11 mouse cellular contexts compared by ENCODE assay signal in genomic region chr5:31451336-31451735, GRCm38 (mm10). TPM values are rescaled to one million over a fixed set of nuclear protein-coding genes. Genes with fewer than 3 reads are reported as not detected.
DNase-seq lines count a peak whose midpoint lies in the region; ATAC-seq and TF ChIP-seq lines count a peak whose summit lies in the region.
"Had no signal": no experiment of that assay in that cellular context is flagged by ENCODE, and none has a peak within 500 bp of the region (broad histone marks: within the 10 kb centered on the region; RNA-seq: fewer than 3 reads in every experiment).

No protein-coding gene starts in this region.

- no peak overlapping the region for H3K9ac ChIP-seq in heart, postnatal 0 days (replicated peaks; ENCODE audit: low read depth, low read length)
- no peak overlapping the region for H3K9ac ChIP-seq in lung, postnatal 0 days (replicated peaks; ENCODE audit: low read depth)
- no peak overlapping the region for H3K9ac ChIP-seq in forebrain, embryonic 12.5 days

- H3K4me1 ChIP-seq in heart, postnatal 0 days (ENCODE audit: control insufficient read depth, insufficient read depth): peaks cover 12% of the 10 kb centered on the region; the same call in 1 of the 2 replicates
- H3K4me1 ChIP-seq in lung, postnatal 0 days (ENCODE audit: insufficient read depth, low read depth, low read length): peaks cover 4% of the 10 kb centered on the region; the same call in 1 of the 2 replicates
- peaks cover 14% of the 10 kb centered on the region for H3K4me1 ChIP-seq in forebrain, embryonic 12.5 days

- H3K27me3 ChIP-seq in heart, postnatal 0 days (ENCODE audit: control insufficient read depth, insufficient read depth, low read length): no peaks in the 10 kb centered on the region
- H3K27me3 ChIP-seq in lung, postnatal 0 days (replicated peaks; ENCODE audit: insufficient read depth, low read length): no peaks in the 10 kb centered on the region
- H3K27me3 ChIP-seq in forebrain, embryonic 12.5 days: no peaks in the 10 kb centered on the region

- TF ChIP-seq EP300 in heart, postnatal 0 days (IDR thresholded peaks at IDR 0.05; ENCODE audit: low read depth): no peak
- TF ChIP-seq EP300 in lung, postnatal 0 days (IDR thresholded peaks at IDR 0.05): no peak

- 73% methylated on average over 2 of the region's 2 CpGs for WGBS in heart, postnatal 0 days
- WGBS in lung, postnatal 0 days: 46% methylated on average over 2 of the region's 2 CpGs
- WGBS in forebrain, embryonic 12.5 days: 89% methylated on average over 2 of the region's 2 CpGs

- H3K9me3 ChIP-seq in heart, postnatal 0 days (replicated peaks; ENCODE audit: control insufficient read depth, low read length): no peaks in the 10 kb centered on the region
- no peaks in the 10 kb centered on the region for H3K9me3 ChIP-seq in lung, postnatal 0 days (ENCODE audit: low read length)
- no peaks in the 10 kb centered on the region for H3K9me3 ChIP-seq in forebrain, embryonic 12.5 days

- no peak for ATAC-seq in heart, postnatal 0 days (ENCODE audit: insufficient read depth, low read depth)
- peak; percentile 47 for ATAC-seq in lung, postnatal 0 days
- ATAC-seq in forebrain, embryonic 12.5 days (ENCODE audit: low FRiP score): no peak

- TF ChIP-seq CTCF in heart, postnatal 0 days (IDR thresholded peaks at IDR 0.05; ENCODE audit: low read depth): no peak
- no peak for TF ChIP-seq CTCF in lung, postnatal 0 days (IDR thresholded peaks at IDR 0.05)

- H3K36me3 ChIP-seq in heart, postnatal 0 days (replicated peaks; ENCODE audit: control insufficient read depth, insufficient read depth, low read length): no peaks in the 10 kb centered on the region
- H3K36me3 ChIP-seq in lung, postnatal 0 days (ENCODE audit: insufficient read depth, low read length): no peaks in the 10 kb centered on the region
- no peaks in the 10 kb centered on the region for H3K36me3 ChIP-seq in forebrain, embryonic 12.5 days (replicated peaks)

- H3K4me3 ChIP-seq in heart, postnatal 0 days (ENCODE audit: low read depth, low read length): no peak overlapping the region
- no peak overlapping the region for H3K4me3 ChIP-seq in lung, postnatal 0 days (ENCODE audit: low read depth, low read length)
- H3K4me3 ChIP-seq in forebrain, embryonic 12.5 days (replicated peaks): no peak overlapping the region

- DNase-seq in heart, postnatal 0 days (ENCODE audit: low spot score): no peak
- no peak for DNase-seq in heart, postnatal 14 days
- DNase-seq in 416B (ENCODE audit: low read depth) (peak; percentile 43), MEL-GATA-1-ER (ENCODE audit: extremely low read depth, low read depth) (peak; percentile 81)
- peak; percentile 59 for DNase-seq in lung, postnatal 0 days (ENCODE audit: low spot score)
- DNase-seq in Muller cell, postnatal 12 days (ENCODE audit: inconsistent ontology term): no peak
- DNase-seq in thymus, postnatal 14 days: no peak
- DNase-seq: retina, postnatal 1 day had no signal

- H3K4me2 ChIP-seq in heart, postnatal 0 days (ENCODE audit: low read depth, low read length): no peak overlapping the region
- peak overlapping the region; percentile 54; the same call in 1 of the 2 replicates for H3K4me2 ChIP-seq in lung, postnatal 0 days (replicated peaks; ENCODE audit: low read depth, low read length)
- no peak overlapping the region for H3K4me2 ChIP-seq in forebrain, embryonic 12.5 days

- intact Hi-C loops in heart, postnatal 14 days (cut with DNase I): loop anchor here (10.0 kb wide), 2 partner anchors 157 to 227 kb away; partner anchors contain the start of genes Fndc4, Gckr, Ift172 and Ppm1g

- 0 out of 2 replicates have a peak overlapping the region, but pooled peaks have one; percentile 46 for H3K27ac ChIP-seq in heart, postnatal 0 days (ENCODE audit: low read depth)
- peak overlapping the region; percentile 47; the same call in 1 of the 2 replicates for H3K27ac ChIP-seq in lung, postnatal 0 days (ENCODE audit: low read length)
- no peak overlapping the region for H3K27ac ChIP-seq in forebrain, embryonic 12.5 days
- H3K27ac ChIP-seq: left cerebral cortex, adult 2 months had no signal

RNA-seq across cellular contexts. Expression of gene Zfp512, which starts 0.9 kb away (rescaled TPM):
- 19.4 and 19.8 TPM in 2 replicates for total RNA-seq in heart, postnatal 0 days (2014; rRNA removed; ENCODE audit: low replicate concordance)
- polyA plus RNA-seq in heart, postnatal 0 days (2015; fragmentation: Nextera tagmentation; extraction: Ambion mirVana): 21.4 and 22.1 TPM in 2 replicates
- 10 to 100 TPM; 19.9 to 20.5 TPM for total RNA-seq in heart, postnatal 14 days (2021)
- polyA plus RNA-seq in lung, postnatal 0 days (2015; fragmentation: Nextera tagmentation; extraction: Ambion mirVana): 18.2 and 19.1 TPM in 2 replicates
- 93.9 and 100 TPM in 2 replicates for polyA plus RNA-seq in forebrain, embryonic 12.5 days (2016; fragmentation: Nextera tagmentation; extraction: Ambion mirVana)

RNA-seq across cellular contexts. Expression of gene 4930548H24Rik, which starts 34.2 kb away (rescaled TPM):
- total RNA-seq in heart, postnatal 0 days (2014; rRNA removed; ENCODE audit: low replicate concordance): 0.04 TPM in 1 of 2 replicates, not detected in the other
- not detected in 2 replicates for polyA plus RNA-seq in heart, postnatal 0 days (2015; fragmentation: Nextera tagmentation; extraction: Ambion mirVana)
- total RNA-seq in heart, postnatal 14 days (2021): under 1 TPM in 1 of 2 experiments, not detected in 1; 0.22 TPM
- polyA plus RNA-seq in lung, postnatal 0 days (2015; fragmentation: Nextera tagmentation; extraction: Ambion mirVana): not detected in 2 replicates
- polyA plus RNA-seq in forebrain, embryonic 12.5 days (2016; fragmentation: Nextera tagmentation; extraction: Ambion mirVana): not detected in 2 replicates
- polyA plus RNA-seq: cortical plate, adult 2 months had no signal

RNA-seq across cellular contexts. Expression of gene Gpn1, which starts 43.2 kb away (rescaled TPM):
- 14.4 and 31.3 TPM in 2 replicates for total RNA-seq in heart, postnatal 0 days (2014; rRNA removed; ENCODE audit: low replicate concordance)
- polyA plus RNA-seq in heart, postnatal 0 days (2015; fragmentation: Nextera tagmentation; extraction: Ambion mirVana): 27.6 and 29.1 TPM in 2 replicates
- total RNA-seq in heart, postnatal 14 days (2021): 10 to 100 TPM; 20.0 to 20.9 TPM
- 22.3 TPM in 2 replicates for polyA plus RNA-seq in lung, postnatal 0 days (2015; fragmentation: Nextera tagmentation; extraction: Ambion mirVana)
- 78.7 and 79.3 TPM in 2 replicates for polyA plus RNA-seq in forebrain, embryonic 12.5 days (2016; fragmentation: Nextera tagmentation; extraction: Ambion mirVana)

Comparison
In these comparisons a context has a peak if more than half of its experiments do, and no peak if none do; other contexts are left out.
1. DNase-seq: peak in 416B (single experiment), MEL-GATA-1-ER (single experiment) and lung, postnatal 0 days (single experiment); none in heart, postnatal 0 days (single experiment), heart, postnatal 14 days (0 of 2), Muller cell, postnatal 12 days (single experiment) and thymus, postnatal 14 days (single experiment).